Mouse (Mus musculus) forebrain, embryonic 12.5 days (tissue): Measurements from ENCODE around the gene Nfib. TPM values are rescaled to one million over a fixed set of nuclear protein-coding genes. Genes with fewer than 3 reads are reported as not detected.

Source experiments
- ATAC-seq: fragments of 200-750 bp; cut with Nextera tagmentation; 2 replicates; pipeline ENCODE4 v1.8.0; 2017; ENCODE audit warnings: moderate TSS enrichment; ENCODE audit not compliant: low FRiP score
- H3K27ac ChIP-seq: fragments of 300-500 bp; sonication (generic); 2 replicates; pipeline ENCODE4 v1.5.1; 2016; ENCODE audit warnings: mild to moderate bottlenecking
- H3K27me3 ChIP-seq: fragments of 300-500 bp; sonication (generic); 2 replicates; pipeline ENCODE4 v1.6.1; 2016; ENCODE audit warnings: mild to moderate bottlenecking
- H3K36me3 ChIP-seq: fragments of 300-500 bp; sonication (generic); replicated peaks from 2 replicates; pipeline ENCODE4 v1.6.1; 2016; ENCODE audit warnings: mild to moderate bottlenecking
- H3K4me1 ChIP-seq: fragments of 300-500 bp; sonication (generic); 2 replicates; pipeline ENCODE4 v1.6.1; 2016
- H3K4me2 ChIP-seq: fragments of 300-500 bp; sonication (generic); 2 replicates; pipeline ENCODE4 v1.6.1; 2016; ENCODE audit warnings: mild to moderate bottlenecking, moderate library complexity
- H3K4me3 ChIP-seq: fragments of 300-500 bp; sonication (generic); replicated peaks from 2 replicates; pipeline ENCODE4 v1.5.1; 2016; ENCODE audit warnings: mild to moderate bottlenecking
- H3K9ac ChIP-seq: fragments of 300-500 bp; sonication (generic); 2 replicates; pipeline ENCODE4 v1.6.1; 2016; ENCODE audit warnings: mild to moderate bottlenecking
- H3K9me3 ChIP-seq: fragments of 300-500 bp; sonication (generic); 2 replicates; pipeline ENCODE4 v1.6.1; 2016
- WGBS: fragments of 180-500 bp; shearing (Covaris S2); methylation state at CpG from one replicate; pipeline ENCODE4 v1.1.7; 2016; 5-methylcytosine and 5-hydroxymethylcytosine counted together
- polyA plus RNA-seq: library from polyadenylated mRNA; unstranded; fragments of >200 nt; fragmentation: Nextera tagmentation; extraction: Ambion mirVana; gene quantifications from 2 replicates; pipeline ENCODE4 v1.2.1, GENCODE M21; 2016

The Nfib gene
- polyA plus RNA-seq, 1 experiment from 2014 or later = 103 TPM

- H3K27ac ChIP-seq = 0 out of 2 replicates have a peak overlapping the region, but pooled peaks have one; percentile 33
- peaks cover 44% of the 10 kb centered on the region for H3K4me1 ChIP-seq
- 79% methylated on average over 6 of the region's 6 CpGs for WGBS
These were observed 399.5 kb downstream of the Nfib start for GRCm38 (mm10) chr4:82306045-82306444.

GRCm38 (mm10) chr4:82304148-82304871, 401.2 kb downstream of the Nfib start:
- H3K36me3 ChIP-seq = peaks cover 16% of the 10 kb centered on the region
- peak overlapping the region; percentile 93 for H3K27ac ChIP-seq
- H3K4me2 ChIP-seq = peak overlapping the region; percentile 40
- no peak overlapping the region for H3K4me3 ChIP-seq
- H3K9me3 ChIP-seq = no peaks in the 10 kb centered on the region
- 2% methylated on average over 17 of the region's 17 CpGs for whole genome bisulfite sequencing
- H3K27me3 ChIP-seq = no peaks in the 10 kb centered on the region
- H3K9ac ChIP-seq = 0 out of 2 replicates have a peak overlapping the region, but pooled peaks have one; percentile 12
- H3K4me1 ChIP-seq = peaks cover 44% of the 10 kb centered on the region
- peak; percentile 85 for ATAC-seq

More at GRCm38 (mm10) chr4:82306045-82306444, 399.5 kb downstream of the Nfib start:
- Histone ChIP-seq H3K9me3 (no peaks in the 10 kb centered on the region), H3K4me2 (no peak overlapping the region), H3K4me3 (no peak overlapping the region), H3K36me3 (peaks cover 21% of the 10 kb centered on the region), H3K9ac (no peak overlapping the region), H3K27me3 (no peaks in the 10 kb centered on the region)
- ATAC-seq = no peak

- ATAC-seq = peak; percentile 28; the same call in 1 of the 2 replicates
- peak overlapping the region; percentile 93 for H3K27ac ChIP-seq
- peaks cover 44% of the 10 kb centered on the region for H3K4me1 ChIP-seq
- H3K9me3 ChIP-seq = no peaks in the 10 kb centered on the region
- no peak overlapping the region for H3K4me2 ChIP-seq
- H3K9ac ChIP-seq = no peak overlapping the region
- no peaks in the 10 kb centered on the region for H3K27me3 ChIP-seq
- H3K36me3 ChIP-seq = peaks cover 11% of the 10 kb centered on the region
- WGBS = 21% methylated on average over 3 of the region's 3 CpGs
- no peak overlapping the region for H3K4me3 ChIP-seq
These were observed 402.1 kb downstream of the Nfib start for GRCm38 (mm10) chr4:82303362-82303900.

DNA sequence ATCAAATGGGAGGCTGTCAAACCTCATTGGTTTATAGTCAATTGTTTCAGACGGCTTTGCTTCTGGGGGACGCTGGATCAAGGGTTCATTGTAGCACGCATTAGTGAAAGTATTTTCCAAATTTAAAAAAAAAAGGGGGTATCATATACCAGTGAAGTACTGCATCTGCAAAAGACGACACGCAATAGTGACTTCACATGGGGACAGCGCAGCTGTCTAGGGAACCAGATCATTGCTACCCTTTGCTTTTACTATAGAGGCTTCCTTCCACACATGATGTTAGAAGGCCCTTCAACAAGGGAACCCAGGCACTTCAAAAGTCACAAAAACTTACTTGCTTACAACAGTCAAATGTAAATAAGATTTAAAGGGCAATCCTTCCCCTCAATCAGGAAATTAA, 402.6 kb downstream of the Nfib start:
- Histone ChIP-seq H3K36me3 (peaks cover 7% of the 10 kb centered on the region), H3K4me1 (peaks cover 44% of the 10 kb centered on the region), H3K9ac (no peak overlapping the region), H3K27me3 (no peaks in the 10 kb centered on the region), H3K4me3 (no peak overlapping the region), H3K9me3 (no peaks in the 10 kb centered on the region), H3K27ac (peak overlapping the region; percentile 60; the same call in 1 of the 2 replicates), H3K4me2 (no peak overlapping the region)
- 46% methylated on average over 6 of the region's 6 CpGs for WGBS
- no peak for ATAC-seq

DNA sequence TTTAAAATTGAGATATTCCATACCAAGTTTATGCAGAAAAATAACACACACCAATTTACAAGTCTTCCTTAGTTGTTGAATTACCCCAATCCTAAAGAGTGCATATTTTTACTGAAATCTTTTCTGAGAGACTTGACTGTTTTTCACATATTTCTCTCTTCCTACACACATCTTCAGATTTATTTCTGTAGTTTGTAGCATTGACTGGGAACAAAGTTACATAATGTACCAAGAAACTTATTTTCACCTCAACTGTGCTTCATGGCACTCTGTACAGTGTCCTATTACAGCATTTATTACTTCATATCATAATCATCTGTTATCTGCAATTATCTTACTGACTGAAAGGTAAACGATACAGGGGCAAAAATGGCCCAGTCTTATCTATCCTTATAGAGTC, 406.9 kb downstream of the Nfib start:
- Histone ChIP-seq H3K36me3 (no peaks in the 10 kb centered on the region; the same call in 1 of the 2 replicates), H3K9me3 (no peaks in the 10 kb centered on the region), H3K4me1 (peaks cover 17% of the 10 kb centered on the region), H3K27ac (no peak overlapping the region), H3K9ac (no peak overlapping the region), H3K4me2 (no peak overlapping the region), H3K27me3 (no peaks in the 10 kb centered on the region), H3K4me3 (no peak overlapping the region)
- WGBS = 88% methylated on average over 1 of the region's 1 CpGs
- ATAC-seq = no peak

DNA sequence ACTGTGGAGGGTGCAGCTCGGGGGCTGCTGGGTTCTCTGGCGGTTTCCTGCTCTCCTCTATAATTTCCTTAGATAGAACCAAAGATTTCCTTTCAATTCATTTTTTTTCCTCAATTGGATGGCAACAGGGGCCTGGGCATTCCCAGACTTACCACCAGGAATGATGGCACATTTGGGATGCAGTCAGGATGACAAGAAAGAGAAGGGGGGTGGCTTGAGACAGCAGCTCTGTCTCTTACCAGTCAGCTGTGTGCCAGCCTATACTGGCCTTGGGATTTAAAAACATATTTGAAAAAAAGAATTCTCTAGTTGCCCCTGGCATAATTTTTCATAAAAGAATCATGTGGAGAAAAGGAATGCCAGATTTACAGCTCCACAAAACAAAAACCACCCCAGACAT, 408.0 kb downstream of the Nfib start:
- no peak for ATAC-seq
- WGBS = 82% methylated on average over 2 of the region's 2 CpGs
- Histone ChIP-seq H3K4me3 (no peak overlapping the region), H3K9ac (no peak overlapping the region), H3K27me3 (no peaks in the 10 kb centered on the region), H3K4me2 (no peak overlapping the region), H3K27ac (no peak overlapping the region), H3K36me3 (no peaks in the 10 kb centered on the region; the same call in 1 of the 2 replicates), H3K9me3 (no peaks in the 10 kb centered on the region), H3K4me1 (peaks cover 13% of the 10 kb centered on the region)

- Histone ChIP-seq H3K9me3 (no peaks in the 10 kb centered on the region), H3K4me3 (no peak overlapping the region), H3K9ac (no peak overlapping the region), H3K4me2 (no peak overlapping the region), H3K36me3 (no peaks in the 10 kb centered on the region; the same call in 1 of the 2 replicates), H3K27me3 (no peaks in the 10 kb centered on the region), H3K27ac (no peak overlapping the region), H3K4me1 (peaks cover 19% of the 10 kb centered on the region)
- WGBS = 48% methylated on average over 1 of the region's 1 CpGs
- ATAC-seq = no peak
These were observed 411.5 kb downstream of the Nfib start for GRCm38 (mm10) chr4:82294066-82294465.

- Histone ChIP-seq H3K9ac (no peak overlapping the region), H3K9me3 (no peaks in the 10 kb centered on the region), H3K27me3 (no peaks in the 10 kb centered on the region), H3K4me1 (peaks cover 19% of the 10 kb centered on the region), H3K36me3 (no peaks in the 10 kb centered on the region; the same call in 1 of the 2 replicates), H3K4me3 (no peak overlapping the region), H3K4me2 (no peak overlapping the region), H3K27ac (no peak overlapping the region)
- 39% methylated on average over 4 of the region's 4 CpGs for WGBS
- ATAC-seq = no peak
These were observed 414.2 kb downstream of the Nfib start for GRCm38 (mm10) chr4:82291174-82291847.

GRCm38 (mm10) chr4:82290623-82291022, 414.9 kb downstream of the Nfib start:
- H3K9me3 ChIP-seq = no peaks in the 10 kb centered on the region
- no peak for ATAC-seq
- no peak overlapping the region for H3K4me3 ChIP-seq
- no peak overlapping the region for H3K4me2 ChIP-seq
- H3K27me3 ChIP-seq = no peaks in the 10 kb centered on the region
- no peak overlapping the region for H3K27ac ChIP-seq
- no peaks in the 10 kb centered on the region for H3K36me3 ChIP-seq
- 70% methylated on average over 9 of the region's 9 CpGs for WGBS
- H3K9ac ChIP-seq = no peak overlapping the region
- H3K4me1 ChIP-seq = peaks cover 19% of the 10 kb centered on the region

DNA sequence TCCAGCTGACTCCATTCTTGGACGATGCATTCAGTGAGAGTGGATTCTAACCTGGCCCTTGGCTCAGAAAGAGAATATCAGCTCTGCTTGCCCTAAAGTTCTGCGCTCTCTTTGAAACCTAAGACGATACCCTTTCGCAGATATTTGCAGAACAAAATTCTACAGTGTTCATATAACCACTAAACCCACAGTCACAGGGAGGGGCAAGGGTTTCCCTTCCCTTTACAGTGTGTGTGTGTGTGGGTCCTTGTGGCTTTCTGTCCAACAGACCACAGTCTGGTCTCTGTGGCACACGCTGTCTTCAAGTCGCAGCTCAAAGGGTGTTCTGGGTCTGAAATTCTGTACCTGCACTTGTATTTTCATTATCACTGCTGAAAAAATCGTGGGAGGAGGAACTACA, 416.0 kb downstream of the Nfib start:
- no peak overlapping the region for H3K4me3 ChIP-seq
- no peak overlapping the region; the same call in 1 of the 2 replicates for H3K27ac ChIP-seq
- no peak for ATAC-seq
- H3K4me2 ChIP-seq = no peak overlapping the region
- 74% methylated on average over 7 of the region's 7 CpGs for WGBS
- H3K27me3 ChIP-seq = no peaks in the 10 kb centered on the region
- H3K4me1 ChIP-seq = peaks cover 19% of the 10 kb centered on the region
- no peak overlapping the region for H3K9ac ChIP-seq
- H3K36me3 ChIP-seq = no peaks in the 10 kb centered on the region
- H3K9me3 ChIP-seq = no peaks in the 10 kb centered on the region

- H3K9ac ChIP-seq = no peak overlapping the region
- WGBS = 88% methylated on average over 2 of the region's 2 CpGs
- ATAC-seq = no peak
- H3K27ac ChIP-seq = no peak overlapping the region
- H3K27me3 ChIP-seq = no peaks in the 10 kb centered on the region
- no peak overlapping the region for H3K4me3 ChIP-seq
- no peaks in the 10 kb centered on the region for H3K36me3 ChIP-seq
- no peaks in the 10 kb centered on the region for H3K9me3 ChIP-seq
- no peak overlapping the region for H3K4me2 ChIP-seq
- peaks cover 10% of the 10 kb centered on the region for H3K4me1 ChIP-seq
These were observed 417.4 kb downstream of the Nfib start for GRCm38 (mm10) chr4:82288138-82288537.

- Histone ChIP-seq H3K4me2 (no peak overlapping the region), H3K36me3 (no peaks in the 10 kb centered on the region), H3K27me3 (no peaks in the 10 kb centered on the region), H3K4me3 (no peak overlapping the region), H3K9me3 (no peaks in the 10 kb centered on the region), H3K9ac (no peak overlapping the region), H3K4me1 (peaks cover 10% of the 10 kb centered on the region; the same call in 1 of the 2 replicates), H3K27ac (no peak overlapping the region)
- 93% methylated on average over 2 of the region's 2 CpGs for WGBS
- ATAC-seq = no peak
These were observed 418.1 kb downstream of the Nfib start for GRCm38 (mm10) chr4:82287454-82287853.
